Mouse (Mus musculus): Measurements from ENCODE around the gene Srp72. TPM values are rescaled to one million over a fixed set of nuclear protein-coding genes. Genes with fewer than 3 reads are reported as not detected.

Gene Srp72
- polyA plus RNA-seq (2012; ENCODE audit: insufficient read depth, insufficient read length, missing spikeins): 73.8 and 81.0 TPM in 2 replicates

DNA sequence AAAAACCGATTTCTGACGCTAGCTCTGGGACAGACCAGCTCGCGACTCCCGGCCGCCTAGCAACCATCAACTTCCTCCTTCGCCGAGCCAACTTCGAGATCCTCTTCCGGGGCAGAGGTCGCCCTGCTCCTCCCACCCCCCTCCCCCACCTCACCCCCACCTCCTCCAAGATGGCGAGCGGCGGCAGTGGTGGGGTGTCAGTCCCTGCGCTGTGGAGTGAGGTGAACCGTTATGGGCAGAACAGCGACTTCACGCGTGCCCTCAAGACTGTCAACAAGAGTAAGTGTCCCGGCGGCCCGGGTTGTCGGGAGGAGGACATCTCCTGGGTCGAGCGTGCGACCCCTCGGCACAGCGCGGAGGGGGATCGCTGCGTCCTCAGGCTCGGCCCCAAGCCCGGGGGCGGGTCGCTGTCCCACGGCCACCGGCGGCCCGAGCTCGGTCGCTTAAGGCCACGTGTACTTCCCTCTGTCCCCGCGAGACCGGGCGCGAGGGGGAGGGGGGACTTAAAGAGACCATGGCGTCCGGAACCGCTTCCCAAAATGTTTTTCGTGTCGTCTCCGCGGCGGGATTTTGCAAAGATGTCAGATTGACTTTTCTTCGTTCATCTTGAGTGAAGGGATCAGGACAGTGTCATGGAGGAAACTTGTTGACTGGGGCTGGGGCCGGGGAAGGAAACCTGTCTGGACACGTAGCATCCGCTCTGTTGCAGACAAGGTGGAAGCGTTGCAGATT, at the start of gene Srp72:
Gene Srp72, plus strand, starts transcription at position 130 of the 732 bp plus-strand sequence.
- peak within 1 kb of the TSS; percentile 86 for H3K4me3 ChIP-seq (ENCODE audit: insufficient read depth, low read length)
- H3K27ac ChIP-seq (ENCODE audit: insufficient read depth, low read depth, low read length): peak within 1 kb of the TSS; percentile 91
- H3K4me1 ChIP-seq (ENCODE audit: control insufficient read depth, insufficient read depth, low read length): peaks cover 5% of the 10 kb centered on the region
- TF ChIP-seq POLR2A (IDR thresholded peaks at IDR 0.05; ENCODE audit: borderline replicate concordance, low read depth, low read length) (no peak), CTCF (IDR thresholded peaks at IDR 0.05; ENCODE audit: low read depth, low read length) (no peak)

- Histone ChIP-seq H3K27ac (ENCODE audit: insufficient read depth, low read depth, low read length) (no peak overlapping the region), H3K4me3 (ENCODE audit: insufficient read depth, low read length) (no peak overlapping the region), H3K4me1 (ENCODE audit: control insufficient read depth, insufficient read depth, low read length) (peaks cover 13% of the 10 kb centered on the region)
- TF ChIP-seq POLR2A (IDR thresholded peaks at IDR 0.05; ENCODE audit: borderline replicate concordance, low read depth, low read length) (no peak), CTCF (IDR thresholded peaks at IDR 0.05; ENCODE audit: low read depth, low read length) (no peak)
Observed at GRCm38 (mm10) chr5:76928124-76928832, 46.2 kb upstream of the Srp72 start.

- Histone ChIP-seq H3K4me3 (ENCODE audit: insufficient read depth, low read length) (no peak overlapping the region), H3K4me1 (ENCODE audit: control insufficient read depth, insufficient read depth, low read length) (peaks cover 13% of the 10 kb centered on the region), H3K27ac (ENCODE audit: insufficient read depth, low read depth, low read length) (peak overlapping the region; percentile 54)
- TF ChIP-seq POLR2A (IDR thresholded peaks at IDR 0.05; ENCODE audit: borderline replicate concordance, low read depth, low read length) (no peak), CTCF (IDR thresholded peaks at IDR 0.05; ENCODE audit: low read depth, low read length) (no peak)
Observed at GRCm38 (mm10) chr5:76929180-76929877, 45.2 kb upstream of the Srp72 start.

GRCm38 (mm10) chr5:76939717-76940116, 34.8 kb upstream of the Srp72 start:
- no peak overlapping the region for H3K27ac ChIP-seq (ENCODE audit: insufficient read depth, low read depth, low read length)
- no peaks in the 10 kb centered on the region for H3K4me1 ChIP-seq (ENCODE audit: control insufficient read depth, insufficient read depth, low read length)
- H3K4me3 ChIP-seq (ENCODE audit: insufficient read depth, low read length): no peak overlapping the region
- no peak for TF ChIP-seq POLR2A (IDR thresholded peaks at IDR 0.05; ENCODE audit: borderline replicate concordance, low read depth, low read length)
- TF ChIP-seq CTCF (IDR thresholded peaks at IDR 0.05; ENCODE audit: low read depth, low read length): no peak

- Histone ChIP-seq H3K4me3 (ENCODE audit: insufficient read depth, low read length) (no peak overlapping the region), H3K27ac (ENCODE audit: insufficient read depth, low read depth, low read length) (no peak overlapping the region), H3K4me1 (ENCODE audit: control insufficient read depth, insufficient read depth, low read length) (peaks cover 5% of the 10 kb centered on the region; the same call in 1 of the 2 replicates)
- no peak for TF ChIP-seq CTCF (IDR thresholded peaks at IDR 0.05; ENCODE audit: low read depth, low read length)
- TF ChIP-seq POLR2A (IDR thresholded peaks at IDR 0.05; ENCODE audit: borderline replicate concordance, low read depth, low read length): no peak
Observed at GRCm38 (mm10) chr5:76941975-76942374, 32.5 kb upstream of the Srp72 start.

DNA sequence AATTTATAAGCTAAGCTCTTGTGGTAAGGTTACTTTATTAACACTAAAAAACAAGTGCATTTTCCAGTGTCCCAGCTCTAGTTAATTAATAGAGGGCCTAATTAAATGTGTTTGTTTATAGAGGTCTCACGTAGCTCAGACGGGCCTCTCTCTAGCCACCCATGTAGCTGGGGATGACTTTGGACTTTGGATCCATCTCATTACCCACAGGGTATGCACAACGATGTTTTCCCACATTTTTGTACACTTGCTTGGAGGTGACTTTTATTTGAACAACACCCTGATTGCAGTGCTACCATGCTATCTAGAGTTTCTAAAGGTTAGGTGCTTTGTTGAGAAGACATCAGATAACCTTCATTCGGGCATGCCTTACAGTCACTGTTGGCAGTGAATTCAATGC, 32.0 kb upstream of the Srp72 start:
- no peak for TF ChIP-seq CTCF (IDR thresholded peaks at IDR 0.05; ENCODE audit: low read depth, low read length)
- TF ChIP-seq POLR2A (IDR thresholded peaks at IDR 0.05; ENCODE audit: borderline replicate concordance, low read depth, low read length): no peak

GRCm38 (mm10) chr5:76944965-76945677, 29.4 kb upstream of the Srp72 start:
- H3K4me3 ChIP-seq (ENCODE audit: insufficient read depth, low read length): no peak overlapping the region
- TF ChIP-seq POLR2A (IDR thresholded peaks at IDR 0.05; ENCODE audit: borderline replicate concordance, low read depth, low read length) (no peak), CTCF (IDR thresholded peaks at IDR 0.05; ENCODE audit: low read depth, low read length) (no peak)
- no peak overlapping the region for H3K27ac ChIP-seq (ENCODE audit: insufficient read depth, low read depth, low read length)
- peaks cover 20% of the 10 kb centered on the region for H3K4me1 ChIP-seq (ENCODE audit: control insufficient read depth, insufficient read depth, low read length)

More for the DNA sequence above, 32.0 kb upstream of the Srp72 start:
- Histone ChIP-seq H3K4me1 (ENCODE audit: control insufficient read depth, insufficient read depth, low read length) (peaks cover 10% of the 10 kb centered on the region), H3K4me3 (ENCODE audit: insufficient read depth, low read length) (no peak overlapping the region), H3K27ac (ENCODE audit: insufficient read depth, low read depth, low read length) (no peak overlapping the region)

DNA sequence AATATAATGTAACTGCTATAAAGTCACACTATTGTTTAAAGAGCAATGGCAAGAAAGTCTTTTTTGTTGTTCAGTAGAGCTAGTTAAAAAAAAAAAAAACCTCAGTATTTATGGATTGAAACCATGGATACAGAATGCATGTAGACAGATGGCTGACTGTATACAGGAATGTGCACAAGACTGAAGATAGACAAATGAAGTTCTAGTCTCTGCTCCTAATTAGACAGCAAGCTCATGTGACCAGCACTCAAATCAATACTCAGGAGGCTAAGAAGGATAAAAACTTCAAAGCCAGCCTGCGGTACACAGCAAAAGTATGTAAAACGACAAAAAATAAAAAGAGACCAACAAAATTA, 28.8 kb upstream of the Srp72 start:
- Histone ChIP-seq H3K4me3 (ENCODE audit: insufficient read depth, low read length) (no peak overlapping the region), H3K4me1 (ENCODE audit: control insufficient read depth, insufficient read depth, low read length) (peaks cover 20% of the 10 kb centered on the region)

DNA sequence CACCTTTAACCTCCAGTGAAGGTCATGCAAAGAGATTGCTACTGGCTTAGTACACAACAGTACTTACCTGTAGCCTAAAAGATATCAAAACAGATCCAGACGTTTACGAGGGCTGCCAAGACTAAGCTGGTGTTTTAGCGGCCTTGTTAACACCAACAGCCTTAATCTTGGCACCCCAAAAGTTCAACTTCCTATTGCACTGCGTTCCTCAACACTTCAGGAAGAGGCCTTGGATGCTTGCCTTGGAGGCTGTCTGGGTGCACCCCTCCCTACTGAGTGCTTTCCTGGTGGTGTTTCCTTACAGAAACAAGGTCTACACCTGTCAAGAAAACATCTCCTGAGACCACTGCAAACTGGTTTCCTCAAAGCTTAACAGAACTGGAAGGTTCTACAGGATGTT, 27.3 kb upstream of the Srp72 start:
- TF ChIP-seq POLR2A (IDR thresholded peaks at IDR 0.05; ENCODE audit: borderline replicate concordance, low read depth, low read length) (no peak), CTCF (IDR thresholded peaks at IDR 0.05; ENCODE audit: low read depth, low read length) (no peak)
- Histone ChIP-seq H3K4me3 (ENCODE audit: insufficient read depth, low read length) (no peak overlapping the region), H3K4me1 (ENCODE audit: control insufficient read depth, insufficient read depth, low read length) (peaks cover 20% of the 10 kb centered on the region), H3K27ac (ENCODE audit: insufficient read depth, low read depth, low read length) (no peak overlapping the region)

More for the DNA sequence above, 28.8 kb upstream of the Srp72 start:
- TF ChIP-seq CTCF (IDR thresholded peaks at IDR 0.05; ENCODE audit: low read depth, low read length) (no peak), POLR2A (IDR thresholded peaks at IDR 0.05; ENCODE audit: borderline replicate concordance, low read depth, low read length) (no peak)
- no peak overlapping the region for H3K27ac ChIP-seq (ENCODE audit: insufficient read depth, low read depth, low read length)

All from bone marrow macrophage, adult 2 months (primary cell).